Mouse (Mus musculus) midbrain, postnatal 0 days (tissue): ENCODE measurements around the gene Espn. TPM values are rescaled to one million over a fixed set of nuclear protein-coding genes. Genes with fewer than 3 reads are reported as not detected.

Source experiments
- ATAC-seq: fragments of 200-750 bp; cut with Nextera tagmentation; 2 replicates; pipeline ENCODE4 v1.8.0; 2017; ENCODE audit warnings: moderate number of reproducible peaks, mild to moderate bottlenecking, moderate TSS enrichment, moderate library complexity; ENCODE audit not compliant: low FRiP score
- DNase-seq: peaks from one replicate; pipeline ENCODE4 v3.0.0-alpha.2; 2015; ENCODE audit warnings: low spot score
- H3K27ac ChIP-seq: fragments of 300-500 bp; sonication (generic); 2 replicates; pipeline ENCODE4 v1.5.1; 2014; ENCODE audit warnings: low read depth, mild to moderate bottlenecking, low read length, mixed read lengths
- H3K27me3 ChIP-seq: fragments of 300-500 bp; sonication (generic); 2 replicates; pipeline ENCODE4 v1.6.1; 2014; ENCODE audit warnings: low read length, control low read depth, mixed read lengths; ENCODE audit not compliant: insufficient read depth
- H3K36me3 ChIP-seq: fragments of 300-500 bp; sonication (generic); 2 replicates; pipeline ENCODE4 v1.6.1; 2014; ENCODE audit warnings: low read length, control low read depth, mixed read lengths; ENCODE audit not compliant: insufficient read depth
- H3K4me1 ChIP-seq: fragments of 300-500 bp; sonication (generic); 2 replicates; pipeline ENCODE4 v1.6.1; 2014; ENCODE audit warnings: mild to moderate bottlenecking, control low read depth, antibody characterized with exemption, low read length, mixed read lengths; ENCODE audit not compliant: insufficient read depth
- H3K4me2 ChIP-seq: fragments of 300-500 bp; sonication (generic); 2 replicates; pipeline ENCODE4 v1.6.1; 2014; ENCODE audit warnings: low read depth, mild to moderate bottlenecking, low read length, mixed read lengths; ENCODE audit not compliant: poor library complexity, severe bottlenecking
- H3K4me3 ChIP-seq: fragments of 300-500 bp; sonication (generic); 2 replicates; pipeline ENCODE4 v1.5.1; 2014; ENCODE audit warnings: low read depth, mild to moderate bottlenecking, low read length, moderate library complexity
- H3K9ac ChIP-seq: fragments of 300-500 bp; sonication (generic); replicated peaks from 2 replicates; pipeline ENCODE4 v1.6.1; 2014; ENCODE audit warnings: mild to moderate bottlenecking, low read length, moderate library complexity, mixed read lengths; ENCODE audit not compliant: poor library complexity, severe bottlenecking
- H3K9me3 ChIP-seq: fragments of 300-500 bp; sonication (generic); 2 replicates; pipeline ENCODE4 v1.6.1; 2016; ENCODE audit warnings: low read length, control low read depth
- CTCF ChIP-seq: IDR thresholded peaks from 2 replicates; pipeline ENCODE4 v1.5.1; 2016; ENCODE audit warnings: antibody characterized with exemption, mild to moderate bottlenecking
- WGBS: fragments of 180-500 bp; shearing (Covaris S2); extraction: QIAGEN DNeasy Blood & Tissue Kit; methylation state at CpG from one replicate; pipeline ENCODE4 v1.1.7; 2014; 5-methylcytosine and 5-hydroxymethylcytosine counted together
- polyA plus RNA-seq: library from polyadenylated mRNA; unstranded; fragments of >200 nt; fragmentation: Nextera tagmentation; extraction: Ambion mirVana; gene quantifications from 2 replicates; pipeline ENCODE4 v1.2.1, GENCODE M21; 2015
- total RNA-seq: library from RNA; depleted of rRNA; stranded (reverse); fragments of >200 nt; gene quantifications from 2 replicates; pipeline ENCODE4 v1.2.3, GENCODE M21; 2014

Gene Espn
- total and polyA plus RNA-seq, 2 experiments from 2014 or later: 0.22 to 0.53 TPM

DNA sequence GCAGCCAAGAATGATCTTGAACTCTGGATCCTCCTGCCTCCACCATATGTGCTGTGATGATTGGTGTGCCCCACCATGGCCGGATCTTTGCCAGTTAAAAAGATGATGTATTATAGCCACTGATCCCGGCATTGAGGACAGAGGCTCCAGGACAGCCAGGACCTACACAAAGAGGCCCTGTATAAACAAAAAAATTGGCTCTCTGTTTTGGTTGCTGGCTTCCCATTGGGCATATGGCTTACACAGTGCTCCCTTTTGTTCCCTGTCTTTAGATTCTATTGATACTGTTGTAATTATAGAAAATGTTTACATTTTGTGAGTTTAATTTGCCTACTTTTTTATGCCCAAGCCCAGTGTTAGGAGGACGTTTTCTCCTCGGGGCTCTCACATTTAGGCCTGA is 40.4 kb upstream of the Espn start:
- no peak for TF ChIP-seq CTCF
- no peak for ATAC-seq
- no peak overlapping the region for H3K4me2 ChIP-seq

DNA sequence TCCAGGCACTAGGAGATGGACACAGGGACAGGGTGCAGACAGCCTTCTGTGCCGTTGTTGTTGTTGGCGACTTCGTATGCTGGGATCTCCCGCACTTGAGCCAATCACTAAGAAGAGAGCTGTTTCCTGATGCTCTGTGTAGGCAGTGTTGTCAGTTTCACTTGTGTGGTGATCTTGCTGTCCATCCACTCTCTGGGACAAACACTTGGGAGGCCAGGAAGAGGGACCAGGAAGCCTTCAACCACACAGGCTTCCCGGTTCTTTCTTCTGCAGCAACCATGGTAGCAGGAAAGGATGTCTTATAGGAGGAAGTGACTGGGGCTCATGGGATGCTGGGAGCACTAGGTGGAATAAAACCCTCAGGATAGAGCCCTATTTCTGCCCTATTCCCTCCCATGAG is 38.5 kb upstream of the Espn start:
- no peaks in the 10 kb centered on the region for H3K36me3 ChIP-seq
- DNase-seq (no peak), ATAC-seq (no peak)
- no peak for TF ChIP-seq CTCF
- no peak overlapping the region for H3K9ac ChIP-seq
- no peaks in the 10 kb centered on the region for H3K27me3 ChIP-seq
- 85% methylated on average over 5 of the region's 5 CpGs for WGBS
- no peaks in the 10 kb centered on the region for H3K9me3 ChIP-seq
- no peak overlapping the region for H3K4me2 ChIP-seq
- H3K4me3 ChIP-seq: no peak overlapping the region
- H3K4me1 ChIP-seq: peaks cover 5% of the 10 kb centered on the region
- H3K27ac ChIP-seq: no peak overlapping the region; the same call in 1 of the 2 replicates

More for the DNA sequence above, 40.4 kb upstream of the Espn start:
- H3K9me3 ChIP-seq: no peaks in the 10 kb centered on the region
- no peak overlapping the region for H3K4me3 ChIP-seq
- no peaks in the 10 kb centered on the region for H3K36me3 ChIP-seq
- no peaks in the 10 kb centered on the region for H3K4me1 ChIP-seq
- no peaks in the 10 kb centered on the region for H3K27me3 ChIP-seq
- H3K9ac ChIP-seq: no peak overlapping the region
- no peak overlapping the region for H3K27ac ChIP-seq
- 41% methylated on average over 4 of the region's 4 CpGs for WGBS
- DNase-seq: no peak

- TF ChIP-seq CTCF: no peak
- peaks cover 8% of the 10 kb centered on the region for H3K4me1 ChIP-seq
- H3K4me2 ChIP-seq: no peak overlapping the region
- H3K27ac ChIP-seq: no peak overlapping the region
- no peaks in the 10 kb centered on the region for H3K27me3 ChIP-seq
- no peak overlapping the region for H3K9ac ChIP-seq
- no peaks in the 10 kb centered on the region for H3K9me3 ChIP-seq
- ATAC-seq (no peak), DNase-seq (no peak)
- WGBS: 71% methylated on average over 11 of the region's 11 CpGs
- H3K4me3 ChIP-seq: no peak overlapping the region
- H3K36me3 ChIP-seq: no peaks in the 10 kb centered on the region
These were observed 38.0 kb upstream of the Espn start for GRCm38 (mm10) chr4:152190096-152190653.

- H3K4me3 ChIP-seq: no peak overlapping the region
- DNase-seq (no peak), ATAC-seq (no peak)
- TF ChIP-seq CTCF: no peak
- H3K27me3 ChIP-seq: no peaks in the 10 kb centered on the region
- WGBS: 89% methylated on average over 4 of the region's 4 CpGs
- no peak overlapping the region for H3K4me2 ChIP-seq
- H3K36me3 ChIP-seq: no peaks in the 10 kb centered on the region
- H3K9ac ChIP-seq: no peak overlapping the region
- peaks cover 8% of the 10 kb centered on the region for H3K4me1 ChIP-seq
- no peak overlapping the region for H3K27ac ChIP-seq
- H3K9me3 ChIP-seq: no peaks in the 10 kb centered on the region
These were observed 37.5 kb upstream of the Espn start for GRCm38 (mm10) chr4:152189691-152190090.

- H3K36me3 ChIP-seq: no peaks in the 10 kb centered on the region
- H3K27me3 ChIP-seq: no peaks in the 10 kb centered on the region
- DNase-seq (no peak), ATAC-seq (no peak)
- no peaks in the 10 kb centered on the region for H3K9me3 ChIP-seq
- no peak overlapping the region for H3K4me3 ChIP-seq
- H3K27ac ChIP-seq: no peak overlapping the region
- 87% methylated on average over 6 of the region's 6 CpGs for WGBS
- H3K4me2 ChIP-seq: no peak overlapping the region
- TF ChIP-seq CTCF: no peak
- H3K9ac ChIP-seq: no peak overlapping the region
- peaks cover 8% of the 10 kb centered on the region for H3K4me1 ChIP-seq
These were observed 36.9 kb upstream of the Espn start for GRCm38 (mm10) chr4:152189071-152189470.

- no peak overlapping the region for H3K27ac ChIP-seq
- H3K9ac ChIP-seq: no peak overlapping the region
- ATAC-seq (no peak), DNase-seq (no peak)
- H3K9me3 ChIP-seq: no peaks in the 10 kb centered on the region
- H3K4me3 ChIP-seq: no peak overlapping the region
- WGBS: 94% methylated on average over 2 of the region's 2 CpGs
- H3K4me2 ChIP-seq: no peak overlapping the region
- no peaks in the 10 kb centered on the region for H3K36me3 ChIP-seq
- peaks cover 8% of the 10 kb centered on the region for H3K4me1 ChIP-seq
- H3K27me3 ChIP-seq: no peaks in the 10 kb centered on the region
- no peak for TF ChIP-seq CTCF
These were observed 36.5 kb upstream of the Espn start for GRCm38 (mm10) chr4:152188651-152189050.
